Mouse (Mus musculus) CH12.LX (cell line): ENCODE results near the gene Letm1. TPM values are rescaled to one million over a fixed set of nuclear protein-coding genes. Genes with fewer than 3 reads are reported as not detected.

ENCODE experiments used
- DNase-seq: peaks from one replicate; pipeline ENCODE4 v3.0.0-alpha.2; 2013; ENCODE audit errors: extremely low read depth
- H3K27ac ChIP-seq: 2 replicates; pipeline ENCODE4 v1.5.1; 2012; ENCODE audit warnings: low read depth, mild to moderate bottlenecking, control low read depth, moderate library complexity; ENCODE audit not compliant: insufficient read depth
- H3K27me3 ChIP-seq: replicated peaks from 2 replicates; pipeline ENCODE3; 2012; ENCODE audit warnings: inconsistent platforms
- H3K36me3 ChIP-seq, 2 experiments: replicated peaks in 1 of 2; 2 replicates each; pipeline versions ENCODE3 to v1.6.1; 2012; ENCODE audit warnings: inconsistent platforms in 1 of 2, low read length in 1 of 2, mild to moderate bottlenecking in 1 of 2, mixed read lengths in 1 of 2, moderate library complexity in 1 of 2; ENCODE audit not compliant: control insufficient read depth in 1 of 2, insufficient read depth in 1 of 2
- H3K4me1 ChIP-seq, 2 experiments: 2 replicates each; pipeline ENCODE4 v1.6.1; 2012; ENCODE audit warnings: inconsistent platforms in 1 of 2, moderate library complexity in 1 of 2; ENCODE audit not compliant: insufficient read depth in 2 of 2, control insufficient read depth in 1 of 2
- H3K4me2 ChIP-seq: 2 replicates; pipeline ENCODE4 v1.6.1; 2012; ENCODE audit warnings: low read depth, mild to moderate bottlenecking, control low read depth; ENCODE audit not compliant: poor library complexity, insufficient read depth, severe bottlenecking
- H3K4me3 ChIP-seq, 3 experiments: fragments of 150-350 bp in 1 of 3; sonication (generic) in 1 of 3; replicated peaks in 1 of 3; 2 replicates each; pipeline versions ENCODE3 to v1.5.1; 2011 to 2012; ENCODE audit warnings: low read depth in 2 of 3, low read length in 2 of 3, mild to moderate bottlenecking in 2 of 3, moderate library complexity in 2 of 3, control low read depth in 1 of 3, improper control_type of control experiment in 1 of 3, inconsistent platforms in 1 of 3, mixed read lengths in 1 of 3; ENCODE audit not compliant: poor library complexity in 1 of 3
- H3K79me2 ChIP-seq: replicated peaks from 2 replicates; pipeline ENCODE4 v1.6.1; 2012; ENCODE audit warnings: mild to moderate bottlenecking, moderate library complexity; ENCODE audit not compliant: control insufficient read depth, poor library complexity, insufficient read depth, severe bottlenecking; ENCODE audit errors: extremely low read depth
- H3K9ac ChIP-seq: 2 replicates; pipeline ENCODE4 v1.6.1; 2012; ENCODE audit warnings: low read depth, mild to moderate bottlenecking, control low read depth, moderate library complexity; ENCODE audit not compliant: insufficient read depth
- H3K9me3 ChIP-seq: replicated peaks from 2 replicates; pipeline ENCODE3; 2012; ENCODE audit warnings: low read length, inconsistent platforms, mixed read lengths
- CTCF ChIP-seq, 2 experiments: IDR thresholded peaks in 1 of 2; conservative IDR thresholded peaks in 1 of 2; 2 replicates each; pipeline ENCODE4 v1.5.1; 2011 to 2012; ENCODE audit warnings: low read depth in 2 of 2, low read length in 2 of 2, improper control_type of control experiment in 1 of 2, inconsistent platforms in 1 of 2, mild to moderate bottlenecking in 1 of 2, moderate library complexity in 1 of 2
- E2F4 ChIP-seq: IDR thresholded peaks from 2 replicates; pipeline ENCODE4 v1.6.1; 2011; ENCODE audit warnings: low read depth, low read length, improper control_type of control experiment; ENCODE audit not compliant: insufficient replicate concordance
- EP300 ChIP-seq: IDR thresholded peaks from 2 replicates; pipeline ENCODE4 v1.6.1; 2011; ENCODE audit warnings: low read length, improper control_type of control experiment
- GABPA ChIP-seq: IDR thresholded peaks from 2 replicates; pipeline ENCODE4 v1.6.1; 2012; ENCODE audit warnings: low read depth, low read length, improper control_type of control experiment, inconsistent platforms; ENCODE audit not compliant: insufficient replicate concordance
- HCFC1 ChIP-seq: IDR thresholded peaks from 2 replicates; pipeline ENCODE4 v1.6.1; 2012; ENCODE audit warnings: low read depth, mild to moderate bottlenecking, inconsistent platforms, low read length, improper control_type of control experiment
- KAT2A ChIP-seq: IDR thresholded peaks from 2 replicates; pipeline ENCODE4 v1.6.1; 2012; ENCODE audit warnings: low read length, improper control_type of control experiment, inconsistent platforms; ENCODE audit not compliant: insufficient replicate concordance
- MAX ChIP-seq: IDR thresholded peaks from 2 replicates; pipeline ENCODE4 v1.6.1; 2011; ENCODE audit warnings: low read length, improper control_type of control experiment
- MAZ ChIP-seq: IDR thresholded peaks from 2 replicates; pipeline ENCODE4 v1.6.1; 2012; ENCODE audit warnings: low read depth, mild to moderate bottlenecking, inconsistent platforms, low read length, improper control_type of control experiment, moderate library complexity
- MEF2A ChIP-seq: IDR thresholded peaks from 2 replicates; pipeline ENCODE4 v1.6.1; 2014; ENCODE audit warnings: low read depth, mild to moderate bottlenecking, inconsistent platforms, low read length, improper control_type of control experiment, borderline replicate concordance
- MYC ChIP-seq: IDR thresholded peaks from 2 replicates; pipeline ENCODE4 v1.6.1; 2011; ENCODE audit warnings: low read depth, mild to moderate bottlenecking, improper control_type of control experiment, low read length
- NELFE ChIP-seq: IDR thresholded peaks from 2 replicates; pipeline ENCODE4 v1.6.1; 2011; ENCODE audit warnings: low read depth, low read length, improper control_type of control experiment
- NRF1 ChIP-seq: IDR thresholded peaks from 2 replicates; pipeline ENCODE4 v1.6.1; 2014; ENCODE audit warnings: low read depth, mild to moderate bottlenecking, inconsistent platforms, low read length, improper control_type of control experiment, moderate library complexity
- PAX5 ChIP-seq: IDR thresholded peaks from 2 replicates; pipeline ENCODE4 v1.6.1; 2012; ENCODE audit warnings: low read length, inconsistent platforms, mixed read lengths
- POLR2AphosphoS2 ChIP-seq: IDR thresholded peaks from 2 replicates; pipeline ENCODE4 v1.6.1; 2011; ENCODE audit warnings: low read depth, low read length, improper control_type of control experiment
- RAD21 ChIP-seq: IDR thresholded peaks from 2 replicates; pipeline ENCODE4 v1.6.1; 2011; ENCODE audit warnings: low read depth, mild to moderate bottlenecking, low read length, improper control_type of control experiment, moderate library complexity
- SMC3 ChIP-seq: IDR thresholded peaks from 2 replicates; pipeline ENCODE4 v1.6.1; 2011; ENCODE audit warnings: low read depth, low read length, improper control_type of control experiment
- TBP ChIP-seq: conservative IDR thresholded peaks from 2 replicates; pipeline ENCODE4 v1.6.1; 2011; ENCODE audit warnings: low read depth, low read length, improper control_type of control experiment
- TCF12 ChIP-seq: IDR thresholded peaks from 2 replicates; pipeline ENCODE4 v1.6.1; 2014; ENCODE audit warnings: low read depth, mild to moderate bottlenecking, inconsistent platforms, low read length, improper control_type of control experiment
- UBTF ChIP-seq: IDR thresholded peaks from 2 replicates; pipeline ENCODE4 v1.6.1; 2012; ENCODE audit warnings: low read depth, mild to moderate bottlenecking, inconsistent platforms, low read length, improper control_type of control experiment, moderate library complexity
- ZC3H11A ChIP-seq: IDR thresholded peaks from 2 replicates; pipeline ENCODE4 v1.6.1; 2012; ENCODE audit warnings: low read depth, mild to moderate bottlenecking, inconsistent platforms, low read length, improper control_type of control experiment
- ZKSCAN1 ChIP-seq: IDR thresholded peaks from 2 replicates; pipeline ENCODE4 v1.6.1; 2012; ENCODE audit warnings: low read depth, inconsistent platforms, low read length, improper control_type of control experiment, borderline replicate concordance
- ZMIZ1 ChIP-seq: IDR thresholded peaks from 2 replicates; pipeline ENCODE4 v1.6.1; 2012; ENCODE audit warnings: low read depth, mild to moderate bottlenecking, inconsistent platforms, low read length, improper control_type of control experiment
- ZNF384 ChIP-seq: IDR thresholded peaks from 2 replicates; pipeline ENCODE4 v1.6.1; 2012; ENCODE audit warnings: low read depth, low read length, improper control_type of control experiment, inconsistent platforms
- dilution Hi-C: fragments of 300-500 bp; cut with MboI; formaldehyde crosslinking; loops from 2 replicates; pipeline ENCODE4 v1.14.3; 2020; ENCODE audit warnings: low sequenced_read_pairs; ENCODE audit not compliant: extremely low pct_unique_long_range_greater_than_20kb, extremely low pct_ligation_motif_present
- in situ Hi-C: fragments of 300-500 bp; cut with MboI; formaldehyde crosslinking; loops from 3 replicates; pipeline ENCODE4 v1.14.3; 2019; ENCODE audit warnings: low sequenced_read_pairs, low pct_ligation_motif_present, low pct_unique_long_range_greater_than_20kb, mixed read lengths
- polyA plus RNA-seq: library from polyadenylated mRNA; unstranded; fragments of >175 nt; gene quantifications from 2 replicates; pipeline ENCODE4 v1.2.1, GENCODE M21; 2012; ENCODE audit warnings: low read depth; ENCODE audit not compliant: insufficient read length
- total RNA-seq, 2 experiments: library from RNA; depleted of rRNA; stranded (reverse); fragments of 300-350 nt in 1 of 2; fragments of >200 nt in 1 of 2; gene quantifications; 2 replicates each; pipeline ENCODE4 v1.2.3; 2012 to 2014

The Letm1 gene
- total and polyA plus RNA-seq, 3 experiments = 21.8 to 43.4 (median 27.6) TPM

- DNase-seq = peak; percentile 53
- in situ Hi-C loops = no loop called here
These were observed 66.2 kb downstream of the Letm1 start for GRCm38 (mm10) chr5:33716467-33716866.

GRCm38 (mm10) chr5:33715182-33715581 is 67.4 kb downstream of the Letm1 start:
- H3K4me3 ChIP-seq = no peak overlapping the region
- peaks cover 45% of the 10 kb centered on the region for H3K27me3 ChIP-seq
- no peak for TF ChIP-seq ZC3H11A
- no peak for TF ChIP-seq E2F4
- no peak for TF ChIP-seq ZNF384
- TF ChIP-seq PAX5 = no peak
- TF ChIP-seq POLR2AphosphoS2 = no peak
- no peak for TF ChIP-seq MYC
- no peak for TF ChIP-seq KAT2A
- no peak for TF ChIP-seq HCFC1
- TF ChIP-seq TBP = no peak
- no peak for TF ChIP-seq SMC3
- TF ChIP-seq MAZ = no peak
- TF ChIP-seq MAX = no peak
- TF ChIP-seq TCF12 = no peak
- no peak for TF ChIP-seq GABPA
- no peak for TF ChIP-seq NRF1
- TF ChIP-seq MEF2A = no peak
- no peak for TF ChIP-seq RAD21
- TF ChIP-seq ZKSCAN1 = no peak
- no peak for TF ChIP-seq UBTF
- TF ChIP-seq CTCF (conservative IDR thresholded peaks at IDR 0.05 in 1 of 2, IDR thresholded peaks at IDR 0.05 in 1 of 2; ENCODE audit: low read depth in 2 of 2, low read length in 2 of 2) = no peak
- H3K9ac ChIP-seq = no peak overlapping the region
- no peaks in the 10 kb centered on the region for H3K79me2 ChIP-seq
- no peaks in the 10 kb centered on the region for H3K36me3 ChIP-seq
- in situ Hi-C loops = no loop called here
- no peak for DNase-seq
- H3K4me2 ChIP-seq = no peak overlapping the region
- H3K9me3 ChIP-seq = no peaks in the 10 kb centered on the region
- peaks cover 0 to 21% of the 10 kb centered on the region in 2 experiments; a peak in 2 of 4 replicates for H3K4me1 ChIP-seq
- H3K27ac ChIP-seq = no peak overlapping the region
- dilution Hi-C loops = no loop called here

More at GRCm38 (mm10) chr5:33716467-33716866, 66.2 kb downstream of the Letm1 start:
- Histone ChIP-seq H3K9ac (no peak overlapping the region), H3K79me2 (no peaks in the 10 kb centered on the region), H3K4me3 (no peak overlapping the region), H3K36me3 (no peaks in the 10 kb centered on the region), H3K4me1 (peaks cover 0 to 23% of the 10 kb centered on the region in 2 experiments; a peak in 2 of 4 replicates)
- dilution Hi-C loops = no loop called here
- TF ChIP-seq NELFE (no peak), ZNF384 (no peak), SMC3 (peak; percentile 20), ZMIZ1 (no peak), EP300 (no peak), CTCF (conservative IDR thresholded peaks at IDR 0.05 in 1 of 2, IDR thresholded peaks at IDR 0.05 in 1 of 2; ENCODE audit: low read depth in 2 of 2, low read length in 2 of 2) (peak in 1 of 2 experiments; percentile 54; a peak in 2 of 4 replicates), RAD21 (peak; percentile 16)
- TF ChIP-seq, all 38 proteins: peak for 3
- Histone ChIP-seq H3K9me3 (no peaks in the 10 kb centered on the region), H3K4me2 (no peak overlapping the region), H3K27ac (no peak overlapping the region), H3K27me3 (peaks cover 57% of the 10 kb centered on the region)
